Comparison of ENCODE assay signal across 14 mouse cellular contexts in the genomic region with DNA sequence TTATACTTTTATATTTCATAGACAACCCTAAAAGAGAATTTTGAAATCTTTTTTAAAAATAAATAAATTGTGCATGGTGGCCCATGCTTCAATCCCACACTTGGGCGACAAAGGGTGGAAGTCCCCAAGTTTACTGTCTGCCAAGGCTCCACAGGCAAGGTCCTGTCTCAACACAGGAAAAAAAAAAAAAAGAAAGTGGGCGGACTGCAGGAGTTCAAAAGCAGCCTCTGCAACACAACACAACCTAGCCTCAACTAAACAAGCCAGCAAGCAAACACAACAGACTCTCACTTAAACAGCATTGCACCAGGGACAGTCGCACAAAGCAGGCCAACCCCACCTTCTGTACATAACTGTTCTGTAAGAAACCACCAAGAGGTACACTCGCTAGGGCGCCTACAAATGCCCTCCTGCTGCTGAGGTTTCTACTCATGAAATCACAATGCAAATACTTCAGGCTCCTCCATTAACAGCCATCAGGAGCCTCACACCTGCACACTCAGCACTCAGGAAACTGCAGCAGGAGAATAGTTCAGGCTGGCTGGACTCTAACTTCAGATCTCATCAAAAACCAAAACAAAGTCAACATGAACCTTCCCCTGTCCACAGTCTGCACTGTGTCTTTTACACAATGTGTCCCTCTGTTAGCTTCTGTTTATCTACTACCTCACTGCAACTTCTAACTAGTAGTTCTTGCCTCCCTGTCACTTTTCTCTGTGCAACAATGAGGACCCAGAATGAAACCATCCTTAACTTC. TPM values are rescaled to one million over a fixed set of nuclear protein-coding genes. Genes with fewer than 3 reads are reported as not detected.
DNase-seq lines count a peak whose midpoint lies in the region; ATAC-seq and TF ChIP-seq lines count a peak whose summit lies in the region.
"Had no signal": no experiment of that assay in that cellular context is flagged by ENCODE, and none has a peak within 500 bp of the region (broad histone marks: within the 10 kb centered on the region; RNA-seq: fewer than 3 reads in every experiment).

No protein-coding gene starts in this region.

- H3K9ac ChIP-seq in heart, adult 2 months (ENCODE audit: low read depth, low read length), result no peak overlapping the region
- H3K9ac ChIP-seq in ES-E14 (ENCODE audit: insufficient read depth, low read depth, low read length, poor library complexity, severe bottlenecking), result no peak overlapping the region
- no peak overlapping the region for H3K9ac ChIP-seq in liver, embryonic 14.5 days (replicated peaks)
- H3K9ac ChIP-seq: hindbrain, embryonic 12.5 days had no signal

- no peak overlapping the region for H3K27ac ChIP-seq in heart, adult 2 months
- no peak overlapping the region for H3K27ac ChIP-seq in ES-E14 (ENCODE audit: insufficient read depth, low read depth, low read length, poor library complexity, severe bottlenecking)
- no peak overlapping the region for H3K27ac ChIP-seq in liver, embryonic 14.5 days
- H3K27ac ChIP-seq: hindbrain, embryonic 12.5 days had no signal

- H3K4me2 ChIP-seq in liver, embryonic 14.5 days (ENCODE audit: low read depth), result peak overlapping the region; percentile 27
- H3K4me2 ChIP-seq: hindbrain, embryonic 12.5 days had no signal

- H3K4me3 ChIP-seq in heart, adult 2 months, result no peak overlapping the region
- H3K4me3 ChIP-seq in ES-E14 (ENCODE audit: insufficient read depth in 1 of 2, low read depth in 1 of 2, low read length in 2 of 2, poor library complexity in 1 of 2, severe bottlenecking in 1 of 2), result no peak overlapping the region
- no peak overlapping the region for H3K4me3 ChIP-seq in liver, embryonic 14.5 days (ENCODE audit: insufficient read depth in 1 of 2, low read depth in 2 of 2, low read length in 2 of 2)
- H3K4me3 ChIP-seq: hindbrain, embryonic 12.5 days had no signal

- in situ Hi-C loops in ES-E14 (cut with MboI; ENCODE audit: low sequenced_read_pairs in 2 of 2, unreplicated experiment in 2 of 2), result no loop called here

- H3K36me3 ChIP-seq in heart, adult 2 months (ENCODE audit: control insufficient read depth, insufficient read depth, low read length), result peaks cover 13% of the 10 kb centered on the region
- no peaks in the 10 kb centered on the region; the same call in 1 of the 2 replicates for H3K36me3 ChIP-seq in ES-E14 (ENCODE audit: control insufficient read depth, insufficient read depth, low read length, poor library complexity, severe bottlenecking)
- no peaks in the 10 kb centered on the region for H3K36me3 ChIP-seq in liver, embryonic 14.5 days (replicated peaks; ENCODE audit: control insufficient read depth, insufficient read depth, low read depth)
- H3K36me3 ChIP-seq: hindbrain, embryonic 12.5 days had no signal

- 77% methylated on average over 5 of the region's 5 CpGs for WGBS in heart, adult 2 months
- 71% methylated on average over 5 of the region's 5 CpGs for WGBS in liver, embryonic 14.5 days (ENCODE audit: insufficient replicate concordance)

- H3K9me3 ChIP-seq in ES-E14 (ENCODE audit: control insufficient read depth, insufficient read depth, low read depth, low read length), result no peaks in the 10 kb centered on the region
- H3K9me3 ChIP-seq in liver, embryonic 14.5 days (ENCODE audit: control insufficient read depth, low read length), result no peaks in the 10 kb centered on the region
- H3K9me3 ChIP-seq: hindbrain, embryonic 12.5 days had no signal

- TF ChIP-seq EP300 in heart, adult 2 months (IDR thresholded peaks at IDR 0.05; ENCODE audit: insufficient read depth, low read depth, low read length), result no peak
- no peak for TF ChIP-seq EP300 in liver, embryonic 14.5 days (IDR thresholded peaks at IDR 0.05; ENCODE audit: low read depth)

- no peak for TF ChIP-seq POLR2A in heart, adult 2 months (IDR thresholded peaks at IDR 0.05; ENCODE audit: insufficient read depth, low read depth, low read length)

- peaks cover 10% of the 10 kb centered on the region for H3K79me2 ChIP-seq in heart, adult 2 months (replicated peaks; ENCODE audit: control insufficient read depth, insufficient read depth, low read length)

- peak; percentile 71 for DNase-seq in heart, adult 11 months
- DNase-seq in heart, adult 2 months, result no peak
- DNase-seq in ES-E14 (ENCODE audit: low read depth, low spot score), result no peak
- DNase-seq in liver, embryonic 14.5 days (ENCODE audit: low read depth in 3 of 3, low spot score in 3 of 3), result no peak
- DNase-seq in lung, postnatal 36 days, result peak; percentile 69
- no peak for DNase-seq in adrenal gland, postnatal 36 days
- no peak for DNase-seq in cerebellum, adult 18-20 months
- DNase-seq in left cerebral cortex, adult 9 months (ENCODE audit: low spot score in 2 of 2), result no peak
- DNase-seq: cerebellum, postnatal 14 days had no signal

- no peak for ATAC-seq in liver, embryonic 14.5 days (ENCODE audit: insufficient read depth)
- ATAC-seq: forebrain, embryonic 14.5 days; intestine, postnatal 0 days had no signal

- no peaks in the 10 kb centered on the region for H3K27me3 ChIP-seq in heart, adult 2 months (ENCODE audit: control insufficient read depth, insufficient read depth, low read length)
- H3K27me3 ChIP-seq in liver, embryonic 14.5 days (ENCODE audit: control insufficient read depth, insufficient read depth, low read length), result no peaks in the 10 kb centered on the region
- H3K27me3 ChIP-seq: hindbrain, embryonic 12.5 days had no signal

- intact Hi-C loops in heart, adult 2 months (cut with DNase I), result no loop called here

- TF ChIP-seq CTCF in heart, adult 2 months (IDR thresholded peaks at IDR 0.05), result no peak
- TF ChIP-seq CTCF in liver, embryonic 14.5 days (IDR thresholded peaks at IDR 0.05; ENCODE audit: low read depth), result no peak

- peaks cover 15% of the 10 kb centered on the region for H3K4me1 ChIP-seq in heart, adult 2 months (ENCODE audit: control insufficient read depth, insufficient read depth, low read length)
- peaks cover 0 to 3% of the 10 kb centered on the region in 2 experiments; a peak in 3 of 4 replicates for H3K4me1 ChIP-seq in ES-E14 (ENCODE audit: control insufficient read depth in 2 of 2, insufficient read depth in 2 of 2, low read length in 2 of 2, poor library complexity in 1 of 2)
- peaks cover 4 to 28% of the 10 kb centered on the region in 2 experiments; a peak in 3 of 4 replicates for H3K4me1 ChIP-seq in liver, embryonic 14.5 days (replicated peaks; ENCODE audit: control insufficient read depth in 2 of 2, insufficient read depth in 2 of 2, low read length in 1 of 2)

TF ChIP-seq in ES-E14, 5 proteins besides CTCF, POLR2A, EP300 and RAD21:
- TF ChIP-seq ZNF384 (IDR thresholded peaks at IDR 0.05; ENCODE audit: low read depth, low read length) (peak; percentile 66), MAFK (IDR thresholded peaks at IDR 0.05; ENCODE audit: insufficient read depth, low read depth, low read length) (peak; percentile 49; the same call in 1 of the 2 replicates), ZC3H11A (IDR thresholded peaks at IDR 0.05; ENCODE audit: borderline replicate concordance, low read depth, low read length) (no peak)

RNA-seq across cellular contexts. Expression of gene Rnf169, which starts 4.3 kb away (rescaled TPM):
- 10 to 100 TPM in 1 of 2 experiments, 1 to 10 TPM in 1; 9.4 to 10.6 TPM for total RNA-seq in heart, adult 2 months (2021)
- 2.9 and 3.6 TPM in 2 replicates for polyA plus RNA-seq in heart, adult 2 months (2012; rRNA removed)
- 19.2 and 26.4 TPM in 2 replicates for total RNA-seq in ES-E14 (2012; rRNA removed)
- 1.5 and 2.2 TPM in 2 replicates for polyA plus RNA-seq in liver, embryonic 14.5 days (2012; rRNA removed)
- polyA plus RNA-seq in liver, embryonic 14.5 days (2014; fragmentation: Nextera tagmentation; extraction: Ambion mirVana), result 1.5 and 1.6 TPM in 2 replicates
- total RNA-seq in adrenal gland, postnatal 36 days (2021), result 10 to 100 TPM; 14.2 to 21.6 TPM

RNA-seq across cellular contexts. Expression of gene Chrdl2, which starts 30.0 kb away (rescaled TPM):
- under 1 TPM in 1 of 2 experiments, not detected in 1; 0.16 TPM for total RNA-seq in heart, adult 2 months (2021)
- 0.18 and 0.38 TPM in 2 replicates for polyA plus RNA-seq in heart, adult 2 months (2012; rRNA removed)
- 0.36 TPM in 1 of 2 replicates, not detected in the other for total RNA-seq in ES-E14 (2012; rRNA removed)
- polyA plus RNA-seq in liver, embryonic 14.5 days (2012; rRNA removed), result 0.02 TPM in 2 replicates
- polyA plus RNA-seq in liver, embryonic 14.5 days (2014; fragmentation: Nextera tagmentation; extraction: Ambion mirVana), result not detected in 2 replicates
- not detected for total RNA-seq in adrenal gland, postnatal 36 days (2021)
- total RNA-seq: layer of hippocampus, adult 18-20 months; megakaryocyte progenitor cell, adult 5-6 weeks had no signal
- polyA plus RNA-seq: forebrain, embryonic 14.5 days had no signal

Comparison
In these comparisons a context has a peak if more than half of its experiments do, and no peak if none do; other contexts are left out.
1. DNase-seq: peak in heart, adult 11 months (single experiment) and lung, postnatal 36 days (single experiment); none in heart, adult 2 months (0 of 2), ES-E14 (single experiment), liver, embryonic 14.5 days (0 of 3), adrenal gland, postnatal 36 days (0 of 2), cerebellum, adult 18-20 months (0 of 2) and left cerebral cortex, adult 9 months (0 of 2).